Mouse (Mus musculus) limb, embryonic 13.5 days (tissue): ENCODE data around the gene Reg3d. TPM values are rescaled to one million over a fixed set of nuclear protein-coding genes. Genes with fewer than 3 reads are reported as not detected.
"Not testable (repeated sequence)": the region's sequence is repeated elsewhere in the genome, so short reads cannot be mapped to it uniquely, and the experiment has no call there.

ENCODE experiments used
- ATAC-seq: fragments of 200-750 bp; cut with Nextera tagmentation; 2 replicates; pipeline ENCODE4 v1.8.0; 2017; ENCODE audit warnings: low read depth, moderate number of reproducible peaks, moderate TSS enrichment; ENCODE audit not compliant: low FRiP score
- H3K27ac ChIP-seq: fragments of 300-500 bp; sonication (generic); 2 replicates; pipeline ENCODE4 v1.5.1; 2015; ENCODE audit warnings: inconsistent platforms, mild to moderate bottlenecking, moderate library complexity
- H3K27me3 ChIP-seq: fragments of 300-500 bp; sonication (generic); 2 replicates; pipeline ENCODE4 v1.6.1; 2015; ENCODE audit warnings: mild to moderate bottlenecking, inconsistent platforms
- H3K36me3 ChIP-seq: fragments of 300-500 bp; sonication (generic); 2 replicates; pipeline ENCODE4 v1.6.1; 2015; ENCODE audit warnings: inconsistent platforms, mild to moderate bottlenecking, moderate library complexity
- H3K4me1 ChIP-seq: fragments of 300-500 bp; sonication (generic); 2 replicates; pipeline ENCODE4 v1.6.1; 2015; ENCODE audit warnings: inconsistent platforms
- H3K4me2 ChIP-seq: fragments of 300-500 bp; sonication (generic); replicated peaks from 2 replicates; pipeline ENCODE4 v1.6.1; 2015; ENCODE audit warnings: inconsistent platforms, mild to moderate bottlenecking, moderate library complexity
- H3K4me3 ChIP-seq: fragments of 300-500 bp; sonication (generic); 2 replicates; pipeline ENCODE4 v1.5.1; 2015; ENCODE audit warnings: moderate library complexity, mild to moderate bottlenecking, inconsistent platforms
- H3K9ac ChIP-seq: fragments of 300-500 bp; sonication (generic); 2 replicates; pipeline ENCODE4 v1.6.1; 2015; ENCODE audit warnings: mild to moderate bottlenecking, inconsistent platforms
- H3K9me3 ChIP-seq: fragments of 300-500 bp; sonication (generic); 2 replicates; pipeline ENCODE4 v1.6.1; 2016; ENCODE audit warnings: inconsistent platforms
- WGBS: fragments of 180-500 bp; shearing (Covaris S2); methylation state at CpG from one replicate; pipeline ENCODE4 v1.1.7; 2015; 5-methylcytosine and 5-hydroxymethylcytosine counted together
- polyA plus RNA-seq: library from polyadenylated mRNA; unstranded; fragments of >200 nt; fragmentation: Nextera tagmentation; extraction: Ambion mirVana; gene quantifications from 2 replicates; pipeline ENCODE4 v1.2.1, GENCODE M21; 2015

Reg3d gene
- polyA plus RNA-seq = not detected in 2 replicates

- 72% methylated on average over 2 of the region's 2 CpGs for WGBS
- H3K27me3 ChIP-seq = no peaks in the 10 kb centered on the region
- no peak within 1 kb of the TSS for H3K9ac ChIP-seq
- ATAC-seq = no peak
- no peaks in the 10 kb centered on the region for H3K36me3 ChIP-seq
- H3K27ac ChIP-seq = no peak within 1 kb of the TSS
- H3K9me3 ChIP-seq = no peaks in the 10 kb centered on the region
- no peak within 1 kb of the TSS for H3K4me2 ChIP-seq
- H3K4me1 ChIP-seq = no peaks in the 10 kb centered on the region
- H3K4me3 ChIP-seq = no peak within 1 kb of the TSS
These were observed at the start of gene Reg3d for GRCm38 (mm10) chr6:78378765-78379164. Gene Reg3d (minus strand): TSS chr6:78378865.

GRCm38 (mm10) chr6:78425497-78425896, 46.8 kb upstream of the Reg3d start:
- no peak for ATAC-seq

GRCm38 (mm10) chr6:78422411-78422810, 43.7 kb upstream of the Reg3d start, which contains the start of gene Reg1:
Gene Reg1 (plus strand): TSS chr6:78422711.
- H3K27ac ChIP-seq, H3K4me1 ChIP-seq, H3K36me3 ChIP-seq, H3K9me3 ChIP-seq, H3K27me3 ChIP-seq, H3K4me2 ChIP-seq, H3K4me3 ChIP-seq, H3K9ac ChIP-seq, ATAC-seq: not testable (repeated sequence)

More at GRCm38 (mm10) chr6:78425497-78425896, 46.8 kb upstream of the Reg3d start:
- Histone ChIP-seq H3K4me1 (no peaks in the 10 kb centered on the region), H3K27ac (no peak overlapping the region), H3K4me3 (no peak overlapping the region), H3K9ac (no peak overlapping the region), H3K9me3 (no peaks in the 10 kb centered on the region), H3K4me2 (no peak overlapping the region), H3K36me3 (no peaks in the 10 kb centered on the region), H3K27me3 (no peaks in the 10 kb centered on the region)
- WGBS = 77% methylated on average over 3 of the region's 3 CpGs

- not testable (repeated sequence) for H3K9ac ChIP-seq, H3K27ac ChIP-seq, H3K27me3 ChIP-seq, ATAC-seq, H3K9me3 ChIP-seq, H3K4me2 ChIP-seq, H3K4me3 ChIP-seq, H3K4me1 ChIP-seq, H3K36me3 ChIP-seq
- WGBS = 95% methylated on average over 5 of the region's 17 CpGs
These were observed 16.7 kb upstream of the Reg3d start, which contains the start of gene Reg2 for GRCm38 (mm10) chr6:78395323-78395722. Gene Reg2 (plus strand): TSS chr6:78395623.

GRCm38 (mm10) chr6:78385609-78386008, 6.9 kb upstream of the Reg3d start:
- WGBS = 88% methylated on average over 3 of the region's 3 CpGs
- no peak overlapping the region for H3K4me2 ChIP-seq
- no peak for ATAC-seq
- H3K9me3 ChIP-seq = no peaks in the 10 kb centered on the region
- H3K4me3 ChIP-seq = no peak overlapping the region
- H3K4me1 ChIP-seq = no peaks in the 10 kb centered on the region
- no peak overlapping the region for H3K27ac ChIP-seq
- no peaks in the 10 kb centered on the region for H3K36me3 ChIP-seq
- H3K9ac ChIP-seq = no peak overlapping the region
- no peaks in the 10 kb centered on the region for H3K27me3 ChIP-seq

GRCm38 (mm10) chr6:78380409-78380808, 1.7 kb upstream of the Reg3d start, which contains the start of gene Reg3a:
Gene Reg3a (plus strand): TSS chr6:78380709.
- Histone ChIP-seq H3K4me1 (no peaks in the 10 kb centered on the region), H3K36me3 (no peaks in the 10 kb centered on the region), H3K9me3 (no peaks in the 10 kb centered on the region), H3K4me3 (no peak within 1 kb of the TSS), H3K4me2 (no peak within 1 kb of the TSS), H3K27ac (no peak within 1 kb of the TSS), H3K9ac (no peak within 1 kb of the TSS), H3K27me3 (no peaks in the 10 kb centered on the region)
- no peak for ATAC-seq

GRCm38 (mm10) chr6:78370357-78370756, 8.3 kb downstream of the Reg3d start, which contains the start of gene Reg3b:
Gene Reg3b (plus strand): TSS chr6:78370657.
- Histone ChIP-seq H3K4me3 (no peak within 1 kb of the TSS), H3K4me1 (no peaks in the 10 kb centered on the region), H3K4me2 (no peak within 1 kb of the TSS), H3K27me3 (no peaks in the 10 kb centered on the region), H3K27ac (no peak within 1 kb of the TSS), H3K36me3 (no peaks in the 10 kb centered on the region), H3K9ac (no peak within 1 kb of the TSS), H3K9me3 (no peaks in the 10 kb centered on the region)
- 90% methylated on average over 2 of the region's 2 CpGs for WGBS
- ATAC-seq = no peak

- H3K27ac ChIP-seq = no peak overlapping the region
- no peaks in the 10 kb centered on the region for H3K27me3 ChIP-seq
- H3K4me2 ChIP-seq = no peak overlapping the region
- no peaks in the 10 kb centered on the region for H3K9me3 ChIP-seq
- WGBS = 58% methylated on average over 2 of the region's 2 CpGs
- no peak for ATAC-seq
- no peaks in the 10 kb centered on the region for H3K4me1 ChIP-seq
- no peak overlapping the region for H3K4me3 ChIP-seq
- no peaks in the 10 kb centered on the region for H3K36me3 ChIP-seq
- H3K9ac ChIP-seq = no peak overlapping the region
These were observed 16.6 kb downstream of the Reg3d start for GRCm38 (mm10) chr6:78361971-78362563.

GRCm38 (mm10) chr6:78341689-78342088, 37.0 kb downstream of the Reg3d start:
- H3K9ac ChIP-seq = no peak overlapping the region
- 62% methylated on average over 2 of the region's 2 CpGs for WGBS
- H3K27ac ChIP-seq = no peak overlapping the region
- no peak overlapping the region for H3K4me2 ChIP-seq
- H3K4me3 ChIP-seq = no peak overlapping the region
- H3K4me1 ChIP-seq = no peaks in the 10 kb centered on the region
- H3K9me3 ChIP-seq = no peaks in the 10 kb centered on the region
- ATAC-seq = no peak
- no peaks in the 10 kb centered on the region for H3K36me3 ChIP-seq
- H3K27me3 ChIP-seq = no peaks in the 10 kb centered on the region

GRCm38 (mm10) chr6:78340296-78340695, 38.4 kb downstream of the Reg3d start:
- no peak overlapping the region for H3K27ac ChIP-seq
- no peak overlapping the region for H3K4me3 ChIP-seq
- H3K9me3 ChIP-seq = no peaks in the 10 kb centered on the region
- no peak for ATAC-seq
- no peaks in the 10 kb centered on the region for H3K36me3 ChIP-seq
- H3K4me2 ChIP-seq = no peak overlapping the region
- no peaks in the 10 kb centered on the region for H3K4me1 ChIP-seq
- no peaks in the 10 kb centered on the region for H3K27me3 ChIP-seq
- H3K9ac ChIP-seq = no peak overlapping the region

- Histone ChIP-seq H3K27ac (no peak overlapping the region), H3K4me3 (no peak overlapping the region), H3K9ac (no peak overlapping the region), H3K4me2 (no peak overlapping the region), H3K4me1 (no peaks in the 10 kb centered on the region), H3K36me3 (no peaks in the 10 kb centered on the region), H3K27me3 (no peaks in the 10 kb centered on the region), H3K9me3 (no peaks in the 10 kb centered on the region)
- 30% methylated on average over 7 of the region's 7 CpGs for WGBS
- no peak; the same call in 1 of the 2 replicates for ATAC-seq
These were observed 46.6 kb downstream of the Reg3d start for GRCm38 (mm10) chr6:78331919-78332569.

- Histone ChIP-seq H3K36me3 (no peaks in the 10 kb centered on the region), H3K27me3 (no peaks in the 10 kb centered on the region), H3K27ac (no peak overlapping the region), H3K4me1 (no peaks in the 10 kb centered on the region), H3K4me2 (no peak overlapping the region), H3K4me3 (no peak overlapping the region), H3K9me3 (no peaks in the 10 kb centered on the region), H3K9ac (no peak overlapping the region)
- ATAC-seq = no peak
- WGBS = 61% methylated on average over 2 of the region's 2 CpGs
These were observed 49.5 kb downstream of the Reg3d start for GRCm38 (mm10) chr6:78329166-78329565.

- ATAC-seq = no peak
- Histone ChIP-seq H3K9me3 (no peaks in the 10 kb centered on the region), H3K36me3 (no peaks in the 10 kb centered on the region), H3K4me3 (no peak overlapping the region), H3K27ac (no peak overlapping the region), H3K9ac (no peak overlapping the region), H3K27me3 (no peaks in the 10 kb centered on the region), H3K4me2 (no peak overlapping the region), H3K4me1 (no peaks in the 10 kb centered on the region)
These were observed 50.9 kb downstream of the Reg3d start for GRCm38 (mm10) chr6:78327798-78328197.
